ENCODE assay signal across 15 mouse cellular contexts in genomic region chr8:34525231-34525630, GRCm38 (mm10).
"Had no signal": no experiment of that assay in that cellular context is flagged by ENCODE, and none has a peak within 500 bp of the region (broad histone marks: within the 10 kb centered on the region; RNA-seq: fewer than 3 reads in every experiment).

No protein-coding gene starts in this region.

- H3K9ac ChIP-seq: limb, embryonic 12.5 days; liver, embryonic 13.5 days; liver, postnatal 0 days; midbrain, embryonic 12.5 days; neural tube, embryonic 15.5 days; stomach, embryonic 15.5 days had no signal

- H3K4me2 ChIP-seq: limb, embryonic 12.5 days; liver, embryonic 13.5 days; midbrain, embryonic 12.5 days; neural tube, embryonic 15.5 days; stomach, embryonic 15.5 days had no signal

- H3K9me3 ChIP-seq: limb, embryonic 12.5 days; liver, embryonic 13.5 days; midbrain, embryonic 12.5 days; neural tube, embryonic 15.5 days; stomach, embryonic 15.5 days had no signal

- H3K4me1 ChIP-seq: midbrain, embryonic 12.5 days; neural tube, embryonic 15.5 days; stomach, embryonic 15.5 days had no signal

- ATAC-seq: intestine, postnatal 0 days; liver, postnatal 0 days had no signal

- DNase-seq: kidney, adult 8-10 months; kidney, postnatal 4 days; liver; liver, embryonic 13.5 days; liver, postnatal 0 days; lung, postnatal 36 days; right cerebral cortex, postnatal 4 days; thymus, adult 2 months; thymus, postnatal 25 days had no signal

- H3K27ac ChIP-seq: layer of hippocampus, adult 2 months; limb, embryonic 12.5 days; liver, embryonic 13.5 days; midbrain, embryonic 12.5 days; neural tube, embryonic 15.5 days; stomach, embryonic 15.5 days had no signal

- H3K4me3 ChIP-seq: layer of hippocampus, adult 2 months; limb, embryonic 12.5 days; liver, embryonic 13.5 days; midbrain, embryonic 12.5 days; neural tube, embryonic 15.5 days; stomach, embryonic 15.5 days had no signal

- H3K36me3 ChIP-seq: limb, embryonic 12.5 days; liver, embryonic 13.5 days; midbrain, embryonic 12.5 days; neural tube, embryonic 15.5 days; stomach, embryonic 15.5 days had no signal

- H3K27me3 ChIP-seq: limb, embryonic 12.5 days; liver, embryonic 13.5 days; neural tube, embryonic 15.5 days; stomach, embryonic 15.5 days had no signal
